Mouse (Mus musculus) hindbrain, embryonic 14.5 days (tissue): ENCODE data around the gene Fbxo36. TPM values are rescaled to one million over a fixed set of nuclear protein-coding genes. Genes with fewer than 3 reads are reported as not detected.

Experiments
- ATAC-seq: fragments of 200-750 bp; cut with Nextera tagmentation; 2 replicates; pipeline ENCODE4 v1.8.0; 2017; ENCODE audit warnings: moderate number of reproducible peaks, mild to moderate bottlenecking, moderate TSS enrichment, moderate library complexity; ENCODE audit not compliant: low FRiP score
- DNase-seq: peaks from one replicate; pipeline ENCODE4 v3.0.0-alpha.2; 2015; ENCODE audit warnings: low spot score
- H3K27ac ChIP-seq: fragments of 300-500 bp; sonication (generic); 2 replicates; pipeline ENCODE4 v1.5.1; 2014; ENCODE audit warnings: mild to moderate bottlenecking, moderate library complexity
- H3K27me3 ChIP-seq: fragments of 300-500 bp; sonication (generic); 2 replicates; pipeline ENCODE4 v1.6.1; 2014; ENCODE audit warnings: mild to moderate bottlenecking, low read length, mixed read lengths; ENCODE audit not compliant: control insufficient read depth, insufficient read depth
- H3K36me3 ChIP-seq: fragments of 300-500 bp; sonication (generic); replicated peaks from 2 replicates; pipeline ENCODE4 v1.6.1; 2014; ENCODE audit not compliant: control insufficient read depth, insufficient read depth
- H3K4me1 ChIP-seq: fragments of 300-500 bp; sonication (generic); replicated peaks from 2 replicates; pipeline ENCODE4 v1.6.1; 2014; ENCODE audit warnings: antibody characterized with exemption, low read length, mixed read lengths; ENCODE audit not compliant: control insufficient read depth, insufficient read depth
- H3K4me2 ChIP-seq: fragments of 300-500 bp; sonication (generic); replicated peaks from 2 replicates; pipeline ENCODE4 v1.6.1; 2014; ENCODE audit warnings: mild to moderate bottlenecking, moderate library complexity
- H3K4me3 ChIP-seq: fragments of 300-500 bp; sonication (generic); replicated peaks from 2 replicates; pipeline ENCODE4 v1.5.1; 2014; ENCODE audit warnings: mild to moderate bottlenecking, low read length
- H3K9ac ChIP-seq: fragments of 300-500 bp; sonication (generic); 2 replicates; pipeline ENCODE4 v1.6.1; 2014
- H3K9me3 ChIP-seq: fragments of 300-500 bp; sonication (generic); 2 replicates; pipeline ENCODE4 v1.6.1; 2016; ENCODE audit warnings: low read length; ENCODE audit not compliant: control insufficient read depth
- WGBS: fragments of 180-500 bp; shearing (Covaris S2); extraction: QIAGEN DNeasy Blood & Tissue Kit; methylation state at CpG from one replicate; pipeline ENCODE4 v1.1.7; 2014; 5-methylcytosine and 5-hydroxymethylcytosine counted together
- polyA plus RNA-seq: library from polyadenylated mRNA; unstranded; fragments of >200 nt; fragmentation: Nextera tagmentation; extraction: Ambion mirVana; gene quantifications from 2 replicates; pipeline ENCODE4 v1.2.1, GENCODE M21; 2014

The Fbxo36 gene
- polyA plus RNA-seq, 1 experiment from 2014 or later, result 9.5 TPM

DNA sequence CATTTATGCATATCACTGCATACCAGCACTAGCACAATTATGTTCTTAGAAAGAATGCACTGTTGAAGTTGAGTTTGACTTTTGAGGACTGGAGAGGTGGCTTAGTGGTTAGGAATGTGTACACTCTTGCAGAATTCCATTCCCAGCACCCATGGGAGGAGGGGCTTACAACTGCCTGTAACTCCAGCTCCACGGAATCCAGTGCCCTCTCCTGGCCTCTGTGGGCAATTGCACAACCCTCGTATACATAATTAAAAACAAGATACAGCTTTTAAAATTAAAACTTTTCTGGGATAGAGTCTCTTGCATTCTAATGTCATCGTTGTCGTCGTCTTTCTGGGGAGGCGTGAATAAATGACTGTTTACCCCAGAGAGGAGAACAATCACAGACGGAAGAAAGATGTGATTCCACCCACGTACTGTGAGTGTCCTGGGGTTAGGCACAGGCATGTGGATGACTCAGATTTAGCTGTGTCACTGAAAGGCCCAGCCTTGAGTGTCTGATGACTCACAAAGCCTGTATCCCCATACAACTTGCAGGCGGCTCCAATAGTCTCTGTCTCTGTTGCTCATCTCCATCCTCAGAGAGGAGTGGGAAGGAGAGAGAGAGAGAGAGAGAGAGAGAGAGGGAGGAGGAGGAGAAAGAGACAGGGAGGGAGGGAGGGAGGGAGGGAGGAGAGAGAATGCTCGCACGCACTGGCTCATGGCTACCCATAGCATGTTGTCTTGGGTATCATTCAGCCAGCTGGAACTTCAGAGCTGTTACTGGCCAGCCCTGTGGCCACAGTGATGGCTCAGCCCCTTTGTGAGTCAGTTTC lies 41.8 kb downstream of the Fbxo36 start:
- 63% methylated on average over 11 of the region's 11 CpGs for WGBS
- no peak overlapping the region for H3K4me2 ChIP-seq
- H3K9me3 ChIP-seq, result no peaks in the 10 kb centered on the region
- H3K27me3 ChIP-seq, result no peaks in the 10 kb centered on the region
- no peak overlapping the region for H3K4me3 ChIP-seq
- no peak overlapping the region for H3K27ac ChIP-seq
- DNase-seq, result no peak
- no peak overlapping the region for H3K9ac ChIP-seq
- no peak for ATAC-seq
- no peaks in the 10 kb centered on the region for H3K36me3 ChIP-seq
- no peaks in the 10 kb centered on the region for H3K4me1 ChIP-seq

DNA sequence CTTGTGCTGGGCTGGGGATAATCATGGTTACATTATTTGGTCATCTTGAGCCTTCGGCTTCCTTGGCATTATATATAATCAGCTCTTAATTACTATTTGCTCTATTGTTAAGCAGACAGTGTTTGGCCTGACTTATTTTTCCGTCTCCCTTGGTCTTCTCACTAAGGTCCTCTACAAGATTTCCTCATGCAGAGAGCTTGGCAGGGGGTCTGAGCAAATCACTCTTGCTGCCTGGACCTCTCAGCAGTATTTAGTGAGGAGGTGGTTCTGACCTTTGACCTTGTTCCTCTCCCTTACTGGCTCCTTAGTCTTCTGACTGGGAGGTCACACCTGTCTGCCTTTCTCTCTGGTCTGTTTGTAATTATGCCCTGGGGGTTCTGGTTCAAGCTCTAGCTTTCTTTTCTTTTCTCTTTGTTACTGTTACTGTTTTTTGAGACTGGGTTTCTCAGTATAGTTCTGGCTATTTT lies 42.5 kb downstream of the Fbxo36 start:
- H3K27me3 ChIP-seq, result no peaks in the 10 kb centered on the region
- no peak overlapping the region for H3K9ac ChIP-seq
- WGBS, result 42% methylated on average over 2 of the region's 2 CpGs
- no peak overlapping the region for H3K4me3 ChIP-seq
- no peak overlapping the region for H3K4me2 ChIP-seq
- DNase-seq (no peak), ATAC-seq (no peak)
- no peak overlapping the region for H3K27ac ChIP-seq
- H3K4me1 ChIP-seq, result no peaks in the 10 kb centered on the region
- H3K9me3 ChIP-seq, result no peaks in the 10 kb centered on the region
- H3K36me3 ChIP-seq, result no peaks in the 10 kb centered on the region

DNA sequence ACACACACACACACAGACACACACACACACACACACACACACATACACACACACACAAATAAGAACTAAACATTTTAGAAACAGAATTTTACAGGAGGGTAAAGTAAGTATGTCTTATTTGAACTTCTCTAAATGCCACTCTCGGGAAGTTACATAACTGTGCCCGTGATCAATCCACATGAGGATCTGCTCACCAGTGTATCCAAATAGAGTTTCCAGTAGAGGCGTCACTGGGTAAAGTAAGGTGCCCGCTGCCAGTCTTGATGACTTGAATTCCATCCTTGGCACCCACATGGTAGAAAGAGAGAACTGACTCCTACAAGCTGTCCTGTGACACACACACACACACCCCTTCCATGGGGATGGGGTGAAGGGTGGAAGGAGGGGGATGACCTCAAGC lies 43.3 kb downstream of the Fbxo36 start:
- ATAC-seq (no peak), DNase-seq (no peak)
- WGBS, result 93% methylated on average over 4 of the region's 4 CpGs
- Histone ChIP-seq H3K27ac (no peak overlapping the region), H3K4me2 (no peak overlapping the region), H3K9me3 (no peaks in the 10 kb centered on the region), H3K27me3 (no peaks in the 10 kb centered on the region), H3K9ac (no peak overlapping the region), H3K4me1 (no peaks in the 10 kb centered on the region), H3K4me3 (no peak overlapping the region), H3K36me3 (no peaks in the 10 kb centered on the region)

DNA sequence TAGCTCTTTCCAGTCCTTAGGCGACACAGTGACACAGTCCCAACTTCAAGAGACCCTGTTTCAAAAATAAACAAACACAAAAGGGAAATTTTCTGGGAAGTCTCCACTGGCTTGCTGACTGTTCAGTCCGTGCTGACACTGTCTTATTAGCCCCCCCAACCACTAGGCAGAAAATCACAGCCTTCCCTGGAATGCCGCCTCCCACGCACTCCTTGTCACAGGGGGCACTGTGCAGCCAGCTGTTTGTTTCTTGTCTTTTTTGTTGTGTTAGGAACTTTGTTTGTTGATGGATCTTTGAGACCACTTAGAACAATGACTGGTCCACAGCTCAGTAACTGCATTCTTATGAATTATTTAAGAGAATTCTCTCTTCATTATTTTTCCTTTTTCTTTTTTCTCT lies 44.2 kb downstream of the Fbxo36 start:
- WGBS, result 66% methylated on average over 4 of the region's 4 CpGs
- Histone ChIP-seq H3K4me3 (no peak overlapping the region), H3K36me3 (no peaks in the 10 kb centered on the region), H3K4me1 (no peaks in the 10 kb centered on the region), H3K27me3 (no peaks in the 10 kb centered on the region), H3K9ac (no peak overlapping the region), H3K4me2 (no peak overlapping the region), H3K9me3 (no peaks in the 10 kb centered on the region), H3K27ac (no peak overlapping the region)
- ATAC-seq (no peak), DNase-seq (no peak)

DNA sequence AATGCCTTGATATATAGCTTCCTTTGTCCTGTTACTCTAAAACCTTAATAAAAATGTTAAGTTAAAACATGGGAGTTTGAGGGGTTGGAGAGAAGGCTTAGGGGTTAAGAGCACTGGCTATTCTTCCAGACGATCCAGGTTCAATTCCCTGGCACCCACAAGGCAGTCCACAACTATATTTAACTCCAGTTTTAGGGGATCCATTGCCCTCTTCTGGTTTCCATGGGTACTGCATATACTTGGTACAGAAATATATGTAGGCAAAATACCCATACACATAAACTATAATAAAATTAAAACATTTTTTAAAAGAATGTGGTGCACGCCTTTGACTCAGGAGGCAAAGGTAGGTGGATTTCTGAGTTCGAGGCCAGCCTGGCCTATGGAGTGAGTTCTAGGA lies 45.5 kb downstream of the Fbxo36 start:
- Histone ChIP-seq H3K4me1 (peaks cover under 1% of the 10 kb centered on the region; the same call in 1 of the 2 replicates), H3K4me2 (no peak overlapping the region), H3K9me3 (no peaks in the 10 kb centered on the region), H3K27me3 (no peaks in the 10 kb centered on the region), H3K27ac (no peak overlapping the region), H3K4me3 (no peak overlapping the region), H3K9ac (no peak overlapping the region), H3K36me3 (no peaks in the 10 kb centered on the region)
- DNase-seq (no peak), ATAC-seq (no peak)
- 89% methylated on average over 3 of the region's 3 CpGs for WGBS

DNA sequence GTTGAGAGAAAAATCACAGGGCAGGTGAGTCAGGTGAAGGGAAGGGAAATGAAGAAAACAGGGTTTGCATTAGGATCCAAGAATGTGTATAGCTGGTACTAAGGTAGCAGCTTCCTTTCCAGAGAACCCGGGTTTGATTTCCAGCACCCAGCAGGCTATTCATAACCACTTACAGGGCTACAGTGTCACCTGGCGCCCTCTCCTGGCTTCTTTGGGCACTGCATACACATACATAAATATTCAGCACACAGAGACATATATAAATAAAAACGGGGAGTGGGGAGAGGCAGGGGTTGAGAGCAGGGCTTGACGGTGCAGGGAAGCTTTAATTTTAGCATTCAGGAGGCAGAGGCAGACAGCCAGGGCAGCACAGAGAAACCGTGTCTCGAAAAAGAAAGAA lies 46.3 kb downstream of the Fbxo36 start:
- WGBS, result 92% methylated on average over 6 of the region's 6 CpGs
- no peak overlapping the region for H3K4me2 ChIP-seq
- H3K4me3 ChIP-seq, result no peak overlapping the region
- DNase-seq, result no peak
- peaks cover 5% of the 10 kb centered on the region; the same call in 1 of the 2 replicates for H3K4me1 ChIP-seq
- no peaks in the 10 kb centered on the region for H3K36me3 ChIP-seq
- no peaks in the 10 kb centered on the region for H3K9me3 ChIP-seq
- H3K27ac ChIP-seq, result no peak overlapping the region
- no peak for ATAC-seq
- no peak overlapping the region for H3K9ac ChIP-seq
- H3K27me3 ChIP-seq, result no peaks in the 10 kb centered on the region

DNA sequence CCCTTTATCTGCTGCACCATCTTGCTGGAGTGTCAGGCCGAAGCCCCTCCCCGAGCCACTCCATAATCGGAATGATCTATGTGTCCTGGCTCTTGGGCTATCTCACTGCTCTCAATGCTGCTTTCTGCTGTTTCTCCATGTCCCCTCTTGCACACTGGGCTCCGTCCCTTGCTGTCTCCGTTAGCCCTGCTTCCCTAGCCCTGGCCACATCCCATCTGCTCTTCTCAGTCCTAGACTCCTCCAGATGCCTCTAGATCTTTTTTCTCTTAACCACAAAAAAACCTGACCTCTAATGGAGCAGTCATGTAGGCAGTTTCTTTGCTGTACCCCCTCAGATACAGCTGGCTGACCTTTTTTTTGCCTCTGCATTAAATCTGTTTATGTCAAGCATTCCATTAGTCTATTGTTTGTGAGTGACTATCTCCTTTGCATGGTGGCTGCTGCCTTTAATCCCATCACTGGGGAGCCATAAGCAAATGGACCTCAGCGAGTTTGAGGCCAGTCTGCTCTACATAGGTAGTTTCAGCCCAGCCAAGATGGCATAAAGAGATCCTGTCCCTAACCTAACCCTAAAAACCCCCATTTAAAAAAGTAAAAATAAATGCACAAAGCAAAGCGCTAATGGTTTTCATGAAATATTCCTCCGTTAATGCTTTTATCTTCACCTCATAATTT lies 49.8 kb downstream of the Fbxo36 start:
- no peak overlapping the region for H3K4me3 ChIP-seq
- no peaks in the 10 kb centered on the region for H3K9me3 ChIP-seq
- ATAC-seq (peak; percentile 51; the same call in 1 of the 2 replicates), DNase-seq (no peak)
- H3K9ac ChIP-seq, result peak overlapping the region; percentile 1; the same call in 1 of the 2 replicates
- H3K4me1 ChIP-seq, result peaks cover 5% of the 10 kb centered on the region; the same call in 1 of the 2 replicates
- H3K27me3 ChIP-seq, result no peaks in the 10 kb centered on the region
- peak overlapping the region; percentile 71 for H3K27ac ChIP-seq
- no peaks in the 10 kb centered on the region for H3K36me3 ChIP-seq
- peak overlapping the region; percentile 2 for H3K4me2 ChIP-seq
- 43% methylated on average over 8 of the region's 8 CpGs for WGBS

DNA sequence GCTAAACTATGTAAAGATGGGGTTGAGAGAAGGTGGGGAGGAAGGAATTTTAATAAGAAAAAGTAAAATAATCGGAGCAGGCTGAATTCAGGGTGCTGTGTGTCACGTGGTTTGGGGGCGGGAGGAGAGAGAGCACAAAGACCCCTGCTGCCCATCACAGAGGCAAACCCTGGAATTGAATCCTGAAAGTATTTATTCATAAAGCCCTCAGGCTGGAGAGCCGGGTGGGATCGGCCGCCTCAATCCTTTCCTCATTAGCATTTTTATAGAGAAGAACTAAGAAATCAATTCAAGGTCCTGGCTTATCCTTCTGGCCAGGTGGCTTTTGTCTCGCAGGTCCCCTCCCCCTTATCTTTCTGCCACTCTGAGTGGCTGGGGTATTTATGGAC lies 50.4 kb downstream of the Fbxo36 start:
- Histone ChIP-seq H3K27me3 (no peaks in the 10 kb centered on the region), H3K4me1 (peaks cover 5% of the 10 kb centered on the region; the same call in 1 of the 2 replicates), H3K27ac (peak overlapping the region; percentile 71), H3K4me2 (peak overlapping the region; percentile 2), H3K36me3 (no peaks in the 10 kb centered on the region), H3K9me3 (no peaks in the 10 kb centered on the region), H3K4me3 (no peak overlapping the region), H3K9ac (peak overlapping the region; percentile 1; the same call in 1 of the 2 replicates)
- ATAC-seq (peak; percentile 84), DNase-seq (peak; percentile 32)
- WGBS, result 5% methylated on average over 7 of the region's 7 CpGs

DNA sequence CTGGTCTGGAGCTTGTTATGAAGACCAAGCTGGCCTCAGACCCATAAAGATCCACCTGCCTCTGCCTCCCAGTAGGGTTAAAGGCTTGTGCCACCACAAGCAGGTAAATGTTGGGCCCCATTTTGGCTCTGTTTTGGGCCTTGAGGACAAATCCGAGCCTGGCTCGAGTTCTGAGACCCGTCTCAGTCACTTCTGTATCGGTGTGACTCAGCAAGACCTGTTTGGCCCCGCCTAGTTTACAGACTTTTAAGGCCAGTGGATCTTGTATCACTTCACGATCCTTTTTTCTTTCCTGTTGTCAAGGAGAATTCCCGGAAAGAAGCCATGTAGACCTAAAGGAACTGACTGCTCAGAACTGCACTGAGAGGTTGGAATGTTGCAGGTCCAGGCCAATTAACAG lies 50.9 kb downstream of the Fbxo36 start:
- 82% methylated on average over 7 of the region's 7 CpGs for WGBS
- Histone ChIP-seq H3K27ac (peak overlapping the region; percentile 71), H3K4me3 (no peak overlapping the region), H3K9me3 (no peaks in the 10 kb centered on the region), H3K4me1 (peaks cover 5% of the 10 kb centered on the region; the same call in 1 of the 2 replicates), H3K4me2 (no peak overlapping the region), H3K27me3 (no peaks in the 10 kb centered on the region), H3K36me3 (no peaks in the 10 kb centered on the region), H3K9ac (0 out of 2 replicates have a peak overlapping the region, but pooled peaks have one; percentile 1)
- DNase-seq, result no peak
- ATAC-seq, result no peak
